Mouse (Mus musculus) gonadal fat pad, adult 2 months (tissue): ENCODE measurements around the gene Prg2. TPM values are rescaled to one million over a fixed set of nuclear protein-coding genes. Genes with fewer than 3 reads are reported as not detected.

Experiments
- DNase-seq: peaks from one replicate; pipeline ENCODE4 v3.0.0-alpha.2; 2012; ENCODE audit warnings: low read depth
- polyA plus RNA-seq: library from polyadenylated mRNA; depleted of rRNA; stranded (reverse); fragments of >200 nt; gene quantifications from 2 replicates; pipeline ENCODE4 v1.2.3, GENCODE M21; 2012; rRNA removed

Gene Prg2
- polyA plus RNA-seq, 1 experiment: 0.23 TPM

DNA sequence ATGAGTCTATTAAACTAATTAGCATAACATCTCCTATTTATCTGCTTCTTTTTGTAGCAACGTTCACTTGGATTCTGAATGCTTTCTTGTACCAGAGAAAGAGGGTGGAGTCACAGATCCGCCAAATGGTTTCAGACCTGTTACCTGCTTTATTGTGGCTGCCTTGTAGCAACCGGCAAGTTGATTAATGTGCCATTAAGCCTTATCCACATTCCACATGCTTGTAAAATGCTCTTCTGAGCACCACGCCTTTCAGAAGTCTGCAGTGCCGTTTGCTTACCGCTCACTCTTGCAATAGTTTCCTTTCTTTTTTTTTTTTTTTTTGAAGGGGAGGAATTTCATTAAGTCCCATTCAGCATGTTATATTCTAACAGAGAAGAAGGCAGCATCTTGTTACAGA is 49.6 kb downstream of the Prg2 start:
- DNase-seq: no peak

DNA sequence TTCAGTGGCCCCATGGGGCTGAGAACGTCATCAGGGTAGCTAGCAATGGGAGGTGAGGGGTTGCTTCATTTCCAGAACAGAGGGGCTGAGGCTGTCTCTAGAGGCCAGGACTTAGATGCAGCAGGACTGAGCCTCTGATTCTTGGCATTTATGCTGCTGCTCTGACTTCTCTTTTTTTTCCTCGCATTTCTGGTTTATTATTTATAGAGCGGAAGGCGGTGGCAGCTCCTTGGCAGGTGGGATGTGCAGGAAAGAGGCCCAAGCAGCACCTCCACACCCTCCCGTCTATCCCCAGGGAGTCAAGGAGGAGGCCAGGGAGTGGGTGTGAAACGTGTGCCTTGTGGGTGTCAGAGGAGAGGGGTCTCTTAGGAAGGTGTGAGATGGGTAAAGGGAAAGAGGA is 50.7 kb downstream of the Prg2 start:
- DNase-seq: no peak

DNA sequence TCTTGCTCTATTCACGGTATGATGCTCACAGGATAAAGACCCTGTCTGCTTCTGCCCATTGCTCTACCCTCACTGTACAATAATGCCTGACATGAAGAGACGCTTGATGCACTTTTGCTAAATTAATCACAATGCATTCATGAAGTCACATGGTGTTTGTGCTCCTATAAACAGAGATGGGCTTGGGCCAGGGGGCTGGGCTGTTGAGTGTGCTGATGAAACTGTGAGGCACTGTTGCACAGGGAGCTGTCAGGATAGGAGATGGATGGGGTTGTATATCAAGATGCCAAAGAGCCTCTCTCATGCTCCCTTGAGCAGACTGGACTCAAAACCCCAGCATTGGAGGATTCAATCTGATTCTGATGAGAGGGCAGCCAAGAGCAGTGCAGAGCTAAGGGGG is 52.9 kb downstream of the Prg2 start:
- no peak for DNase-seq

Other genes with a start within 250 kb of the Prg2 start
- 1.4 and 1.7 TPM in 2 replicates for gene Ypel4, start 246.4 kb upstream of the Prg2 start, polyA plus RNA-seq
- 3.0 and 3.5 TPM in 2 replicates for gene Gm19426, start 236.8 kb upstream of the Prg2 start, polyA plus RNA-seq
- gene Serping1, start 205.0 kb upstream of the Prg2 start, polyA plus RNA-seq: 547 and 588 TPM in 2 replicates
- gene Ube2l6, start 181.6 kb upstream of the Prg2 start, polyA plus RNA-seq: 24.8 and 26.9 TPM in 2 replicates
- gene Smtnl1, start 157.8 kb upstream of the Prg2 start, polyA plus RNA-seq: not detected in 2 replicates
- gene Timm10, start 153.5 kb upstream of the Prg2 start, polyA plus RNA-seq: 30.8 and 47.1 TPM in 2 replicates
- 16.9 and 21.9 TPM in 2 replicates for gene Slc43a1, start 141.6 kb upstream of the Prg2 start, polyA plus RNA-seq
- 7.6 and 8.4 TPM in 2 replicates for gene Rtn4rl2, start 93.8 kb upstream of the Prg2 start, polyA plus RNA-seq
- gene Slc43a3, start 43.9 kb upstream of the Prg2 start, polyA plus RNA-seq: 88.9 and 136 TPM in 2 replicates
- not detected in 2 replicates for gene Prg3, start 7.8 kb downstream of the Prg2 start, polyA plus RNA-seq
- 97.4 and 106 TPM in 2 replicates for gene Ssrp1, start 56.8 kb downstream of the Prg2 start, polyA plus RNA-seq
- gene P2rx3, start 57.0 kb downstream of the Prg2 start, polyA plus RNA-seq: 2.4 and 2.6 TPM in 2 replicates
- 91.0 and 121 TPM in 2 replicates for gene Tnks1bp1, start 67.6 kb downstream of the Prg2 start, polyA plus RNA-seq
- 19.2 and 21.7 TPM in 2 replicates for gene Aplnr, start 155.8 kb downstream of the Prg2 start, polyA plus RNA-seq
- gene Lrrc55, start 216.7 kb downstream of the Prg2 start, polyA plus RNA-seq: 0.20 and 0.38 TPM in 2 replicates